Mouse (Mus musculus): ENCODE data around the gene Snx19.

DNA sequence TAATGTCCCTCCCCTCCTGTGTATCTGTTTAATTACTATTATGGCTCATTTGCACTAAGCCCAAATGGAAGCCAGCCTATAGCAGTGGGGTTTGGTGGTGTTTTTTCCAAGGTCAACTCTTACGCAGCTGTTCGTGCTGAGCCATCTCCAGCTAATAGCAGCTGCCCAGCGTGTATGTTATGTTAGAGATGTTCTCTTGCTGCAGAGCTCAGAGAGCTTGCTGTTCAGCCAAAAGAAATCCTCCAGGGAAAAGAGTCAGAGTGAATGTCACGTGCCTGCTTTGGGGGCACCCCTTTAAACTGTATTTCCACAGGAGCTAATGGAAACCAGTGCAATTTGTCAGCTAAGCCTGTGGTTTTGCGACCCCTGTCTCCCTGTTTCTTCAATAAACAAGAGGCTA is 82.1 kb downstream of the Snx19 start:
- TF ChIP-seq CTCF (IDR thresholded peaks at IDR 0.05; ENCODE audit: low read depth, low read length) (no peak), TAL1 (conservative IDR thresholded peaks at IDR 0.05; ENCODE audit: low read depth, low read length) (no peak), GATA1 (IDR thresholded peaks at IDR 0.05; ENCODE audit: borderline replicate concordance, low read length) (no peak)
